Mouse (Mus musculus) left cerebral cortex, adult 2 months (tissue): ENCODE measurements around the gene Krtap19-1. TPM values are rescaled to one million over a fixed set of nuclear protein-coding genes. Genes with fewer than 3 reads are reported as not detected.
A peak's percentile ranks its signal among the peaks of the same experiment; 100 is the strongest.

Source experiments
- DNase-seq, 2 experiments: peaks; one replicate each; pipeline ENCODE4 v3.0.0; 2021 to 2022; ENCODE audit warnings: low spot score in 2 of 2, mixed read lengths in 1 of 2; ENCODE audit errors: extremely low spot score in 1 of 2
- H3K27ac ChIP-seq: fragments of 200-600 bp; 2 replicates; pipeline ENCODE4 v1.8.1; 2022
- H3K4me3 ChIP-seq: fragments of 200-600 bp; 2 replicates; pipeline ENCODE4 v1.8.1; 2022
- CTCF ChIP-seq: fragments of 200-600 bp; IDR thresholded peaks from 2 replicates; pipeline ENCODE4 v1.8.1; 2022; ENCODE audit warnings: antibody characterized with exemption, mild to moderate bottlenecking, moderate library complexity
- intact Hi-C: fragments of 180-260 bp; cut with DNase I; formaldehyde crosslinking; loops from one replicate; pipeline ENCODE4 v1.15.1; 2025
- long read RNA-seq, 2 experiments: library from polyadenylated mRNA; stranded (forward); transcript quantifications; one replicate each; pipeline ENCODE4 v2.0.0; 2021; ENCODE audit warnings: borderline mapping rate in 2 of 2
- total RNA-seq, 2 experiments: library from RNA; stranded (reverse); gene quantifications; 2 replicates each; pipeline ENCODE4 v1.2.3; 2021

Krtap19-1 gene
- not detected for total RNA-seq
- long read RNA-seq, experiment 1, result 0 reads
- long read RNA-seq, experiment 2, result 0 reads

GRCm38 (mm10) chr16:88869311-88869710 is at the start of gene Krtap19-1:
Gene Krtap19-1 (minus strand): TSS chr16:88869411.
- Histone ChIP-seq H3K4me3 (no peak within 1 kb of the TSS), H3K27ac (no peak within 1 kb of the TSS)
- no peak for TF ChIP-seq CTCF
- DNase-seq, result no peak
- intact Hi-C loops, result no loop called here

GRCm38 (mm10) chr16:88896357-88896756 is 27.1 kb upstream of the Krtap19-1 start, which contains the start of gene Krtap19-5:
Gene Krtap19-5 (minus strand): TSS chr16:88896457.
- no peak for TF ChIP-seq CTCF
- no peak within 1 kb of the TSS for H3K27ac ChIP-seq
- H3K4me3 ChIP-seq, result no peak within 1 kb of the TSS
- intact Hi-C loops, result no loop called here
- no peak for DNase-seq

GRCm38 (mm10) chr16:88886870-88887269 is 17.7 kb upstream of the Krtap19-1 start:
- no peak for DNase-seq
- intact Hi-C loops, result no loop called here
- H3K4me3 ChIP-seq, result no peak overlapping the region
- TF ChIP-seq CTCF, result no peak
- no peak overlapping the region for H3K27ac ChIP-seq

GRCm38 (mm10) chr16:88884989-88885388 is 15.8 kb upstream of the Krtap19-1 start, which contains the start of gene Krtap19-4:
Gene Krtap19-4 (minus strand): TSS chr16:88885089.
- TF ChIP-seq CTCF, result no peak
- no peak for DNase-seq
- Histone ChIP-seq H3K4me3 (no peak within 1 kb of the TSS), H3K27ac (no peak within 1 kb of the TSS)
- intact Hi-C loops, result no loop called here

- H3K27ac ChIP-seq, result no peak within 1 kb of the TSS
- no peak for TF ChIP-seq CTCF
- intact Hi-C loops, result no loop called here
Observed at GRCm38 (mm10) chr16:88877938-88878337, 8.7 kb upstream of the Krtap19-1 start, which contains the start of gene Krtap19-3. Gene Krtap19-3 (minus strand): TSS chr16:88878038.

GRCm38 (mm10) chr16:88874169-88874568 is 5.0 kb upstream of the Krtap19-1 start, which contains the start of gene Krtap19-2:
Gene Krtap19-2 (minus strand): TSS chr16:88874269.
- intact Hi-C loops, result no loop called here
- no peak for DNase-seq
- Histone ChIP-seq H3K4me3 (no peak within 1 kb of the TSS), H3K27ac (no peak within 1 kb of the TSS)
- TF ChIP-seq CTCF, result no peak

More at GRCm38 (mm10) chr16:88877938-88878337, 8.7 kb upstream of the Krtap19-1 start, which contains the start of gene Krtap19-3:
- H3K4me3 ChIP-seq, result no peak within 1 kb of the TSS
- no peak for DNase-seq

- DNase-seq, result no peak
- H3K4me3 ChIP-seq, result no peak overlapping the region
- H3K27ac ChIP-seq, result no peak overlapping the region
- intact Hi-C loops, result no loop called here
- no peak for TF ChIP-seq CTCF
Observed at GRCm38 (mm10) chr16:88864887-88865407, 4.3 kb downstream of the Krtap19-1 start.

- intact Hi-C loops, result no loop called here
- DNase-seq, result no peak
- peak; percentile 62 for TF ChIP-seq CTCF
- H3K4me3 ChIP-seq, result no peak overlapping the region
- H3K27ac ChIP-seq, result no peak overlapping the region
Observed at GRCm38 (mm10) chr16:88851450-88851849, 17.8 kb downstream of the Krtap19-1 start.

- Histone ChIP-seq H3K4me3 (no peak overlapping the region), H3K27ac (no peak overlapping the region)
- TF ChIP-seq CTCF, result no peak
- intact Hi-C loops, result no loop called here
- DNase-seq, result no peak
Observed at GRCm38 (mm10) chr16:88848558-88848957, 20.7 kb downstream of the Krtap19-1 start.

- intact Hi-C loops, result no loop called here
- Histone ChIP-seq H3K27ac (no peak overlapping the region), H3K4me3 (no peak overlapping the region)
- TF ChIP-seq CTCF, result no peak
- no peak for DNase-seq
Observed at GRCm38 (mm10) chr16:88847363-88847762, 21.8 kb downstream of the Krtap19-1 start.

- DNase-seq, result no peak
- TF ChIP-seq CTCF, result no peak
- Histone ChIP-seq H3K4me3 (no peak overlapping the region), H3K27ac (no peak overlapping the region)
- intact Hi-C loops, result loop anchor here (10.0 kb wide), 1 partner anchor 452 kb away; no protein-coding TSS in a partner anchor
Observed at GRCm38 (mm10) chr16:88826978-88827377, 42.2 kb downstream of the Krtap19-1 start.

- no peak for DNase-seq
- TF ChIP-seq CTCF, result no peak
- no peak within 1 kb of the TSS for H3K4me3 ChIP-seq
- no peak within 1 kb of the TSS for H3K27ac ChIP-seq
- intact Hi-C loops, result loop anchor here (10.0 kb wide), 1 partner anchor 451 kb away; no protein-coding TSS in a partner anchor
Observed at GRCm38 (mm10) chr16:88826095-88826652, 43.0 kb downstream of the Krtap19-1 start, which contains the start of gene Krtap14. Gene Krtap14 (minus strand): TSS chr16:88826145.
